Mouse (Mus musculus) layer of hippocampus, adult 18-20 months (tissue): ENCODE data around the gene Vdr. TPM values are rescaled to one million over a fixed set of nuclear protein-coding genes. Genes with fewer than 3 reads are reported as not detected.

Experiments
- DNase-seq, 2 experiments: peaks; one replicate each; pipeline ENCODE4 v3.0.0; 2022; ENCODE audit warnings: low spot score in 2 of 2
- total RNA-seq, 2 experiments: library from RNA; stranded (reverse); gene quantifications; 2 replicates each; pipeline ENCODE4 v1.2.3; 2021

Vdr gene
- total RNA-seq, 2 experiments from 2014 or later, result 0.07 to 0.48 TPM

- peak in 1 of 2 experiments; percentile 27 for DNase-seq
Observed at GRCm38 (mm10) chr15:97850441-97850840, 60.0 kb downstream of the Vdr start.

- peak; percentile 83 to 97 for DNase-seq
Observed at GRCm38 (mm10) chr15:97849116-97849911, 61.1 kb downstream of the Vdr start.

- DNase-seq, result no peak
Observed at GRCm38 (mm10) chr15:97847866-97848265, 62.6 kb downstream of the Vdr start.

- no peak for DNase-seq
Observed at GRCm38 (mm10) chr15:97847285-97847684, 63.1 kb downstream of the Vdr start.

GRCm38 (mm10) chr15:97846121-97846882 lies 64.1 kb downstream of the Vdr start:
- DNase-seq, result no peak

- DNase-seq, result peak in 1 of 2 experiments; percentile 38
Observed at GRCm38 (mm10) chr15:97844037-97845034, 66.1 kb downstream of the Vdr start, which contains the start of gene Hdac7. Hdac7 (minus strand) TSS chr15:97844502.

- DNase-seq, result no peak
Observed at GRCm38 (mm10) chr15:97843247-97843651, 67.2 kb downstream of the Vdr start.

- no peak for DNase-seq
Observed at GRCm38 (mm10) chr15:97842058-97842457, 68.4 kb downstream of the Vdr start.

- no peak for DNase-seq
Observed at GRCm38 (mm10) chr15:97841383-97841782, 69.0 kb downstream of the Vdr start.

GRCm38 (mm10) chr15:97840781-97841180 lies 69.6 kb downstream of the Vdr start:
- no peak for DNase-seq

GRCm38 (mm10) chr15:97839991-97840455 lies 70.4 kb downstream of the Vdr start:
- no peak for DNase-seq

- no peak for DNase-seq
Observed at GRCm38 (mm10) chr15:97839473-97839872, 71.0 kb downstream of the Vdr start.

- no peak for DNase-seq
Observed at GRCm38 (mm10) chr15:97839012-97839411, 71.4 kb downstream of the Vdr start.

- DNase-seq, result no peak
Observed at GRCm38 (mm10) chr15:97838395-97838794, 72.0 kb downstream of the Vdr start.

GRCm38 (mm10) chr15:97837491-97838061 lies 72.9 kb downstream of the Vdr start:
- DNase-seq, result no peak

GRCm38 (mm10) chr15:97836894-97837247 lies 73.6 kb downstream of the Vdr start:
- no peak for DNase-seq

- no peak for DNase-seq
Observed at GRCm38 (mm10) chr15:97836153-97836893, 74.1 kb downstream of the Vdr start.

GRCm38 (mm10) chr15:97832764-97833479 lies 77.5 kb downstream of the Vdr start:
- DNase-seq, result no peak

GRCm38 (mm10) chr15:97831987-97832640 lies 78.3 kb downstream of the Vdr start:
- DNase-seq, result no peak
